Mouse (Mus musculus) left cerebral cortex, postnatal 25 days (tissue): ENCODE data around the gene Fbxl7. TPM values are rescaled to one million over a fixed set of nuclear protein-coding genes. Genes with fewer than 3 reads are reported as not detected.

Experiments
- DNase-seq, 2 experiments: peaks; one replicate each; pipeline ENCODE4 v3.0.0; 2022; ENCODE audit warnings: low spot score in 2 of 2, mixed read lengths in 1 of 2
- intact Hi-C: fragments of 180-260 bp; cut with DNase I; formaldehyde crosslinking; loops from one replicate; pipeline ENCODE4 v1.15.1; 2025
- total RNA-seq, 2 experiments: library from RNA; stranded (reverse); gene quantifications; 2 replicates each; pipeline ENCODE4 v1.2.3; 2021

Gene Fbxl7
- 1 to 10 TPM; 2.1 to 2.6 TPM for total RNA-seq

DNA sequence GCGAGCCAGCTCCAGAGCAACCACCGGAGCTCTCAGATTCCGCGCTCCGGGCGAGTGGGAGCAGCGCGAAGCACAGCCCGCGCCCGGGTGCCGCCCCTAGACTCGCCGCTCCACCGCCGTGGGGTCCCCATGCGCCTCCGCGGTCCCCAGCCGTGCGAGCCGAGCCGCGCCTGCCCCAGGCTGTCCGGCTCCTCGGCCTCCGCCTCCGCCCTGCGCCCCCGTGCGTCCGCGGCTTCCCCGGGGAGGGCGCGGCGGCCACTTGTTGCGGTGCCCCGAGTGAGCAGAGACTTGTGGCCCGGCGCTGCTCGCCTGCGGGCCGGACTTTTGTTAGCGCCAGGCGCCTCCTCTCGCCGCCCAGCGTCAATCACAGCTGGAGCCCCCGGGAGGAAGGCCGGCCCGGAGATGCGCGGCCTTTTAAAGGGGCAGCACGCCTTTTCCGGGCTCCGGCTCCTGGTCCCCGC is at the start of gene Fbxl7:
Fbxl7 (minus strand) TSS at position 330 of the 461 bp plus-strand sequence.
- DNase-seq: peak; percentile 58 to 66
- intact Hi-C loops: no loop called here

DNA sequence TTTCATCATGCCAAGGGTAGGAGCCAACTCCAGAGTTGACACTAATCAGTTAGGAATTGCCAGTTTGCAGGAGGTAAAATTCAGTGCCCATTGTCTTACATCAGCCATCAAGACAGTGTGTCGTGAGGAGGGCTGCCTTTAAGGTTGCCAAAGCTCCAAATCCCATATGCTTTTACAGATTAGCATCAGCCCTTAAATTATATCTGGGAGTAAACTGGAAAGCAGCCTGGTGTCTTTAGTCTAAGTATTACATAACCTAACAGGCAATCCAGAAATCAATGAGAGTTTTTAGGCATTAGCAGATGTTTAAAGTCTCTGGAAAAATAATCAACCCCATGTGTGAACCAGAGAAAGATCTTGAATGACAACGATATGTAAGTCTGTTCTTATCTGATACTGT is 26.6 kb upstream of the Fbxl7 start:
- intact Hi-C loops: no loop called here
- no peak for DNase-seq

DNA sequence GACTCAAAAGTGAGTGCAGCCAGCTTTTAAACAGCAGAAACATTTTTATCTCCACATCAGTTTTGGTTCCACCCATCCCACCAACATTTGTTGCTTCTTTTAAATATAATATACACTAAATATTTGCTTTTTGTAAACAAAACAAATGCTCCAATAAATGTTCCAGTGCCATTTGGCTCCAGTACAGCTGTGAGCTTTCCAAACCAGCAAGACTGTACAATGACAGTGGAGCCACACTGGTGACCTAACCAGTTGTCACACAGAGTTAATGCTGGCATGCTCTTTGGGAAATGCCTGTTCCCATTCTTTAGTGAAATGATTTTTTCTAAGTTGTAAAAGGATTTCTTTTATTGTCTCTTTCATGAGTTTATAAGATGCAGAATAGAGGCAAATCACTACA is 18.0 kb upstream of the Fbxl7 start:
- no peak for DNase-seq
- intact Hi-C loops: no loop called here

DNA sequence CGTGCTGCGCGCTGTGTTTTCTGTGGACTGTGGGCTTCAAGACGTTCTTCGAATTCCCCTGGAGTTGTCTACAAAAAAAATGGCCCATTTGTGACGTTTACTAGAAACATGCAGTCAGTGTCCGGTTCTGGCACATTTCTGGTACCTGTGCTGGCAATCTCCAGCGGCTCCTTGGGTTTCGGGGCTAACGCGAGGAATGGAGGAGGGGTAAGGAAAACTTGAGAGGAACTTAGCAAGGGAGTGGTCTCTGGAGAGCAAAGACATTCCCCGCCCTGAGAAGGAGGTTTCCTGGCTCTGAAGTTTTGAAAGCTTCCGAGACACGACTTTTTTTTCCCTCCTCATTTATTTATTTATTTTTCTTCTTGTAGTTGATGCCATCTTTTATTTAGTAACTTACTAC is 381 bp upstream of the Fbxl7 start:
- DNase-seq: no peak
- intact Hi-C loops: no loop called here

DNA sequence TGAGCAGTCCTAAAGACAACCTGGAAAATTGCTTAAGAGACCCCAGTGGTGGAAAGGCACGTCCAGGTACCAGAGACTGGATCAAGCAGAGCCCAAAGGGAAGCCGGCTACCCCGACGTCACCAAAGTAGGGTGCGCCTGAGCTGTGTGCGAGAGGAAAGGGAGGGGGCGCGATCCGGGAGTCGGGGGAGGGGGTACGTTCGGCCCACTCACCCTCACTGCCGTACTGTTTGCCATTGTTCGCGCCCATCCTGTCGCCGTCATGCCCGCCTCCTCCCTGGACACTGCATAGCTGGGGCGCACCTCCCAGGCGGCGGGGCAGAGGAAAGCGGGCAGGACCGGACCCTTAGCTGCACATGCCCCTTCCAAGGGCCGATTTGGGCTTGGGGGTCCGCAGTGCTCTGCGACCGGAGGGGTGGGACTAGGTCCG is 565 bp downstream of the Fbxl7 start:
- peak in 1 of 2 experiments; percentile 8 for DNase-seq
- intact Hi-C loops: no loop called here

DNA sequence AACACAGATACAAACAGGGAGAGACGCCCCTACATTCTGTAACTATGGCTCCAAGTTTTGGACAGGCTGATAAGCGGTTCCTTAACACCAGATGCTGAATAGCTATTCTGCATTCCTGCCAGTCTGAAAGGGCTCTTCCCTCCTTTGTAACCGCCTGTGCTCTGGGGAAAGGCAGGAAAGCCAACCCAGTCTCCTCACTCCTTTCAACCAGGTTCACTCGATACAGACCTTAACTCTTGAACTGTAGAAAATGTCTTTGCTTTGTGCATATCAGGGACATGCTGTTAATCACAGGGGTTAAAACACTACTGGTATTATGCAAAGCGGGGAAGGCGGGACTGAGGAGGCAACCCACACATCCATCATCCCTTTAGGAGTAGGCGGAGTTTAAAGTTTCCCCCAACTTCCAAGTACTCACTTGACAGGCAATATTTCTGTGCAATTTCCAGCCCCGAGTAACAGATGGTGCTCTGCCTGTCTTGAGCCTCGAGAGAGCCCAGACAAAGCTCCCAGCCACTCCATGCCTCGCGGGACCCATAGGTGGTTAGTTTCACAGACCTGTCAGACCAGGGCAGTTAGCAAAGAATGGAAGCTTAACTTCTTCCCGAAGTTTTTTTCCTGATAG is 1.2 kb downstream of the Fbxl7 start:
- intact Hi-C loops: no loop called here

DNA sequence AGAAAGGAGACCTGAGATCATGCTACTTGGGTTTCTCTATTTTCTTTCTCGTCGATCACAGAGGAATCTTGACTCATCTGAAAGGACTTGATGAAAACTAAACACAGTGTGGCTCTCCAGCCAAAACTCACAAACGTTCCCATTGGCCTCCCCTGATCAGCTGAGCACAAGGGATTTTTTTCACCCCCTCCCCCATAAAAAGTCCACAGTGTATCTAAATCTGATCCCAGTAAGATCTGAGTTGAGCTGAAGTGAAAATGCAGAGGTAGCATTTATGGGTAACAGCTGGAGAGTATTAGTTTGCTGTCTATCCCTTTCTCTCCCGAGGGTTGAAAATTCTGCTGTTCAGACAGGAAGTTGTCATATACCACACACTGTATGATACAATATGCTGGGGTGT is 2.2 kb downstream of the Fbxl7 start:
- DNase-seq: no peak
- intact Hi-C loops: no loop called here

More for the DNA sequence above, 1.2 kb downstream of the Fbxl7 start:
- peak in 1 of 2 experiments; percentile 13 for DNase-seq

DNA sequence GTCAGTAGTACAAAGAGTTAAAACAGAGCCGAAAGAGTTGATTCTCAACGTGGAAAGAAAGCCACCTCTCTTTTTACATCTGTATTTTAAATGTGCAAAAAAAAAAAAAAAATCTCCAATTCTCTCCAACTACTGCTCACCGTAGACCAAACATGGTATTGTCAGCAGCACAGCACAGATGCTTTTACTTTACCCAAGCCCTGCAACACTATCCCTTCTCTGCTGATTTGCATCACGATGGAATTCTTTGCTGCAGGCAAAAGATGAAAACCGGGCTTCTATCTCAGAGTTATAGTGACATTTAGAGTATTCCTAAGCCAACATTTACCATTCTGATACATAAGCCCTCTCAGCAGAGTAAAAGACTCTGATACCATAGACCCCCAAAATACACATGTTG is 5.4 kb downstream of the Fbxl7 start:
- intact Hi-C loops: no loop called here

DNA sequence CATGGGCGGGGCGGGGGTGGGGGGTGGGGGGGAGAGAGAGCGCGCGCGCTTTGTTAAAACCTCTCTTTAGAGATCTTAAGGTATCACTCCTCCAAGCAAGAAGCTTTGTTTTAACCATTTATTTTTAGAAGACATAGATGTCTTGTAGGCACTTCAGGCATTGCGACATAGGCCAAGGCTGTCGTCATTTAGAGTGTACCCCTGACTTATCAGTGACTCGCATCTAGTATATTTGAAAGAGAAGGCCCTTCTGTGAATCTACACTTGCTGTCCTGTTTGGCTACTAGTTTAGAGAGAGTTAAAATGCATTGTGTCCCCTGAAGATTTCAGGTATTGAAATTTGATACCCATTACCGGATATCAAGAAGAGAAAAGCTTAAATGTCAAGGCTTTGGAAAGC is 7.2 kb downstream of the Fbxl7 start:
- intact Hi-C loops: no loop called here
- no peak for DNase-seq

More for the DNA sequence above, 5.4 kb downstream of the Fbxl7 start:
- no peak for DNase-seq

DNA sequence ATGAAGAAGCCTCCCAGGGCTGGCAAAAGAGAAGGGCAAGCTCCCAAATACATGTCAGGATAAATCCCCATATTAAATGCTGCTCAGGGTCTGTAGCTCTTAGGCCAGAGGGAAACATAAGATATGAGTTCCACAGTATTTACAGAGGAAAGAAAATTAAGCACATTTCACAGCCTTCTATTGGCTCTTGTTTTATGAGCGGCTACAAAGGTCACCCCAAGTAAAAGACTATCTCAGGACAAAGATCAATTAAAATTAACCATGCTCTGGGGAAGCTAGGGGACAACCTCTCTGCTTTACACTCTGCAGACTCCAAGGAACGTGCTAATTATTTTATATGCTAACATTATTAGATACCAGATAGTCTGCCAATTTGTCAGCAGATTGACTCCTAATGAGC is 9.4 kb downstream of the Fbxl7 start:
- intact Hi-C loops: no loop called here
- DNase-seq: no peak

DNA sequence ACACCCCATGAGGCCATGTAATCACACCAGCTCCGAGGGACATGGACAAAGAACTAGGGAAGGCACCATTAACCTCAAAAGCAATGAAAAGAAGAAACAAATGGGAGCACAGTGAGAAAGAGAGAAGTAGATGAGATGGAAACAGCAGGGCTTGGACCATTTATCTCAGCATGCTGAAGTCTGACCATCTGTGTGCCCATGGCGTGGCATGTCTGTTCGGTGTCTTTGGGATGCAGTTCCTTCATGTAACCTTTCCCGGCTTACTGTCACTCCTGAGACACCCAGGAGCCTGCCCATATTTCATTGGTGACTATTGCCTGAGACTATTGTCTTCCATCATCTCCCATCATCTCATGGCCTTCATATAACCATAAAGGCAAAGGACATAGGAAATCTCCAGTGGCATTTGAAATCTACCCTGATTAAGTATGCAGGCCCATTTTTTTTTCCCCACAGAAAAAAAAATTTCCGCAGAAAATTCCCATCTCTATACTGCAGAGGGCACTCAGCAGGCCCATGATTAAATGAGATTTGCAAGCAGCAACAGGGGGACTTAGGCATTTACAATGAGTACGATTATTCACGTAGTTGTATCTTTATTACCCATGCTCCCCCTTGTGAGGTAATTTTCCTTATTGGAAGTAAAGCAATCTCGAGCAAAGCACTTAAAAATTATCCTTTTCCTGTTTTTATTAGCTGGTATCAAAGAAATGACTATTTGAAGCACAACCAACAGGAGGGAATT is 15.0 kb downstream of the Fbxl7 start:
- no peak for DNase-seq
- intact Hi-C loops: no loop called here

DNA sequence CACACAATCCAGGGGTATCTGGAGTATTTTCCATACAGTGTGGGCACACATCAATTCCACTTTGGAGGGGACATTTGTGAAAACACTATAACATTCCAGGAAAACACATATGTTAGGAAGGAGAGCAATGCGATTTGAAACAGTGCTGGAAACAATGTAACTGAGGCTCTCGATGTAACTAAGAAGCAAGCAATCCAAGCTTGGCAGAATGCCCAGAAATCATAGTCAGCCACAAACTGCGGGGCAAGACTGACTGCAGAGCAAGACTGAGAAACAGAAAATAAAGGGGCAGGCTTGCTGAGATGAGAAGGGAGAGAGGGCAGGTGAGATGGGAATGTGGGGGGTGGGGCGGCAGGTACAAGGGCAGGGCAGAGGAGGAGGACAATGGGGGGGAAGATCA is 19.7 kb downstream of the Fbxl7 start:
- intact Hi-C loops: no loop called here
- peak; percentile 80 to 85 for DNase-seq

DNA sequence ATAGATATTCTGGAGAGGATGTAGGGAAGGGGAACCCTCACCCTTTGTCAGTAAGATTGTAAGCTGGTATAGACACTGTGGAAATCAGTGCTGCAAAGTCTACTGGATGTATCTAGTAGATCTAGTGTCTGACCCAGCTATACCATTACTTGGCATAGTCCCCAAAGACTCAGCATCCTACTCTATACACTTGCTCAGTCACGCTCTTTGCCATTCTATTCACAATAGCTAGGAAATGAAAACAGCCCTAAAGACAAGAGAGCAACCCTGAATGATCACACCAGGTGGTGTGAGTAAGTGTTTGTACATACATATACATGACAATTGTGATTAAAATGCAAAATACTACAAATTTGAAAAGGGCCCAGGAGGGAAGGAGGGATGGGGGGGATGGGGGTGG is 23.1 kb downstream of the Fbxl7 start:
- intact Hi-C loops: no loop called here

DNA sequence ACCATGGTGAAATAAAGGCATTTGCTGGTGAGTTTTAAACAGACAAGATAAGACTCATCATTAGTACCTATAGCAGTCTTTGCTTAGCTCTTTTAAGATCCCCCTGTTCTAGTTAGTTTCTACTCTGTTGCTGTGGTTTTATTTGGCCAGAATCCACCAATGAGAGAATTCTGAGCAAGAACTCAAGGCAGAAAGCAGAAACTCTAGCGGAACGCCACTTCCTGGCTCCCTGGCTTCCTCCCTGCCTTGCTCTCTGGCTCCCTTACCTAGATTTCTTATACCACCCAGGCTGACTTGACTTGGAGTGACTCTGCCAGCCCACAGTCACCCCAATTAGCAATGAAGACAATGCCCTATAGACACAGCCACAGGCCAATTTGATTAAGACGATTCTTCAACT is 26.2 kb downstream of the Fbxl7 start:
- intact Hi-C loops: no loop called here
- no peak for DNase-seq

More for the DNA sequence above, 23.1 kb downstream of the Fbxl7 start:
- no peak for DNase-seq

DNA sequence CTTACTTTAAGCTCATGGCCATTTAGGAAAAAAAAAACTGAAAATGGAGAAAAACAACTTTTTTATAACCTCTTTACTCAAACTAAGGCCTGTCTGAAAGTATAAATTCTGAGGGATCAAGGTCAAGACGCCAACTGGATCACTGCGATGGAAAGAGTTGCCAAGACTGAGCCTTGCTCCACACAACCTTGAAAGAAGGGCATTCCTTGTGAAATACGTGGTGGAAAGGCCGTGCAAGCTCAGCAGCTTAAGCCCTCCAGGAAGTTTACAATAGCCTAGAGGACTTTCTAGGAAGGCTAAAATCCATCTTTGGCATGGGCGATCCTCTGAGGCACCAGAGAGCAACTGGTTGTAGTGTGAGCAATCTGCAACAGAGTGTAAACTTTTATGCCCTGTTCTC is 27.9 kb downstream of the Fbxl7 start:
- intact Hi-C loops: no loop called here

DNA sequence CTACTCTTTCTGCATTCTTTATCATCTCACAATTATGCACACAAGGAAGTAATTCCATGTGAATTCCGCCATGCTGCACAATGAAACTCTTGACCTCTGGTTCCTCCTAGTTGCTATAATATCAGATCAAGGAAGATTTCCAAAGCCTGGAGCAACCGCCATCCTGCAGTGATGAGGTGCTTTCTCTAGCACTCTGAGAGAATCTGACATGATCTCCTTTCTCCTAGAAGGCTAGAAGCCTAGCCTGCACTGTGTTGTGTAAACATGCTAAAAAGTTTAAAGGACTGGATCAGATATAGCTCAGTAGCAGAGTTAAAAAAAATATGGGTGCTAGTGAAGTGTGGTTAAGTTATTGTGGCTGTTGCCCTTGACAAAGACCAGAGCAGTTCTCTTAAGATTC is 33.2 kb downstream of the Fbxl7 start:
- intact Hi-C loops: no loop called here
- DNase-seq: no peak

More for the DNA sequence above, 27.9 kb downstream of the Fbxl7 start:
- DNase-seq: no peak

DNA sequence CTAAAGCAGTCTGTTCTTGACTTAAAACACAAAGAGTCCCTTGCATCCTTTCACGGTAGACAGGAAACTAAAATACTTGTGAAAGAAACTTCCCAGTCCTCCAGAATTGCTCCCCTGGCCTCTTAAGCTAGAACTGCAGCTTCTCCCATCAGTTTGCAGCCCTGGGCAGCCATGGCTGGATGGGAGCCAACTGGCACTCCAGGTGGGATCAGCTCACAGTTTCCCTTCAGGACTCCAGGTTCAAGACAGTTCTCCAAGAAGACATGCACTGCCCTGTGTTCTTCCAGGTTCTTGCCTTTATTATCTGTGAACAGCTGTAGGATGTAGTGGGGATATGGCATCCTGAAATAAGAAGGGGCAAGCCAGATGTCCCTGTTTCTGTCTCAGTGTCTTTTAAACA is 45.8 kb downstream of the Fbxl7 start:
- intact Hi-C loops: no loop called here
- DNase-seq: no peak

DNA sequence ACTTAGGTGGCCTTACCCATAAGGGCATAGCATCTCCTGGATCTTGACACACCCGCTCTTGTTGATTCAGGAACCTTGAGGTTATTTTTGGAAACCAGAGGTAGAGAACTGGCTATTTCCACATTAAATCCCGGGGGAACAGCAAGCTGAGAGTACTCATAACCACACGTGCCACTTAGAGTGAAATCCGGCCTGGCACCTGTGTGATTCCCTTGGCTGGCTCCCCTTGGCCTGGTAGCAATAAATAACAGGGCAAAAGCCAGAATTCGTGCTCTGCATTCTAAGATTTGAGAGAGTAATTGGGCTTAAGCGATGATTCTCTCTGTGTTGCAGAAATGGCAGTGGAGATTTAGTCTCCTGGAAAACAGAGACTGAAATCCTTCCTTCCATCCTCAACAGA is 53.2 kb downstream of the Fbxl7 start:
- intact Hi-C loops: no loop called here
- DNase-seq: no peak

DNA sequence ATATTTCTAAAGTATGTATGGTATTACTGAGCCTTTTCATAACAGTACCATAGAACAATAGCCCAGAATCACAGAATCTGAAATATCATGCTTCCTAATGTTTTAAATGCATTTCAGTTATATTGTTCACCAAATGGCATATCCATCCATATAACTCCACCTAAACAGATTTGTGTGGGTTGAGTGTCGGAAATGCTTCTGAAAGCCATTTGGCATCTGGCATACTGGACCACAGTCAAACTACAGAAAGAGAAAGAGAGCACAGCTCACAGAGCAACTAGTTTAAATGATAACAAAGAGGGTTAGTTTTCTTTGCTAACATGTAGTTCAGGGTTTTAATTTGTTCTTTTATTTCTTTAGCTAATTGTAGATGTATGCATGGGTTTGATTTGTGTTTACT is 57.0 kb downstream of the Fbxl7 start:
- DNase-seq: peak in 1 of 2 experiments; percentile 52
- intact Hi-C loops: no loop called here

DNA sequence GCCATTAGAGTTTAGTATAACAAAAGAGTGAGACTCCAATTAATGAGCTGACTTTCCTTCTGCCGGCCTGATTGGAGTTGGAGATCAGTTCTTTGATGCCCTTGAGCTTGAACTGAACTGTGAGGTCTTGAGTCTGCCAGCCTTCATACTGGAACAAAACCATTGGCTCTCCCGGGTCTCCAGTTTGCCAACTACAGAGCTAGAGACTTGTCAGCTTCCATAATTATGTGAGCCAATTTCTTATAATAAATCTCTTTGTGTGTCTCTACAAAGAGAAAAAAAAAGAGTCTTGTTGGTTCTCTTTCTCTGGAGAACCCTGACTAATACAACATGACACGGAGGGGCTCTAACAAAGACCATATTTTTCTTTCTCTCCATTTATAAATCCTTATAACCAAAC is 58.2 kb downstream of the Fbxl7 start:
- DNase-seq: no peak
- intact Hi-C loops: no loop called here

DNA sequence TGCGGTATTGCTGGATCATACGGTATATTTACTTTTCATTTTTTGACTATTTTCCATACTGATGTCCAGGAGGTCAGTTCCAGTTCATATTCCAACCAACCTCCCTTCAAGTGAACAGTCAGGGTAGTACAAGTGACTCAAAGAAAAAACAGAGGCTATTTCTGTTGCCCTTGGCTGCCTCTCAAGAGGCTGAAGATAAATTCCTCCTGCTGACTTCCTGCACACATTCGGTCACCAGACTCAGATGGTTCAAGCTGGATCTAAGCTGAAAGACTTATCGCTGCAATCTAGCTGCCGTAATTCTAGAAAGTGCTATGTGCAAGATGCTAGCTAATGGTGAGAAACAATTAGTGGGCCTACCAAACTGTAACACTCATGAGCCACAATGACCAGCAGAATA is 61.0 kb downstream of the Fbxl7 start:
- DNase-seq: no peak
- intact Hi-C loops: no loop called here
